Mouse (Mus musculus): ENCODE data around the gene Cfap46.

The Cfap46 gene

DNA sequence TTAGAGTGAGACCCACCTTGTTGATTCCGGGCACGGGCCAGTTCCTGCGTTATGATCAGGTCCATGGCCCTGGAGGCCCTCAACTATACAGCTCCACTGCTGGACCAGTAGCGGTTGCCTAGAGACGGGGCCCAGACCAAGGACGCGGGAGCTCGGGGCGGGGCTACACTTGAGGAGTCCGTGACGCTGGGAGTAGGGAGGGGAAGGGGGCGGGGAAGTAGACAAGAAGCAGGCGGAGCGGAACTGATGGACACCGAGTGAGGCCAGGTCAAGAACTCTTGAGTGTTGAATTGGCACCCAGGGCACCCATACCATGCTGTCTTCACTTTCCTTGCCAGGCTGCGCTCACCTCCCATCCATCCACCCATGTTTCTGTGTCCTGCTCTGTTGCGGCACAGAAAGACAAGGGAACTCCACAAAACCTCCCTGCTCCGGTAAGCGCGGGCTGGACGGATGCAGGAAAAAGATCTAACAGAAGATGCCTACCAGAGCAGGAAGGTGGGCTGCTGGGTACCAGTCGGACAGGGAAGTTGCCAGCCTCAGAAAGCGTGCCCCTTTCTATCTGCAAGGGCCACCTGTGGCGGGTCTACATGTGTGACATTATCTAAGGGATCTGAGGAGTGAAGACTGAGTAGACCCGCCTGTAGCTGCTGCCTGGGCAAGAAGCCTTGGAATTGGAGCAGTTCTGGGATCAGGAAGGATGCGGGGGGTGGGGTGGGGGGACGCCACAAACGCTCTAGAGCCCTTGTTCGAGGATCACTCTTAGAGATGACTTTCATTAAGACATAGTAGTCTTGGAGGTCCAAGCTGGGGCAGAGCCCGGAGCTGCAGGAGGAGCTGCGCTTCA lies at the start of gene Cfap46:
Cfap46 (minus strand) TSS at position 112 of the 847 bp plus-strand sequence.
- in situ Hi-C loops (cut with MseI, MboI): no loop called here

GRCm38 (mm10) chr7:139731276-139731696 lies 47.7 kb upstream of the Cfap46 start:
- in situ Hi-C loops (cut with MseI, MboI): no loop called here

DNA sequence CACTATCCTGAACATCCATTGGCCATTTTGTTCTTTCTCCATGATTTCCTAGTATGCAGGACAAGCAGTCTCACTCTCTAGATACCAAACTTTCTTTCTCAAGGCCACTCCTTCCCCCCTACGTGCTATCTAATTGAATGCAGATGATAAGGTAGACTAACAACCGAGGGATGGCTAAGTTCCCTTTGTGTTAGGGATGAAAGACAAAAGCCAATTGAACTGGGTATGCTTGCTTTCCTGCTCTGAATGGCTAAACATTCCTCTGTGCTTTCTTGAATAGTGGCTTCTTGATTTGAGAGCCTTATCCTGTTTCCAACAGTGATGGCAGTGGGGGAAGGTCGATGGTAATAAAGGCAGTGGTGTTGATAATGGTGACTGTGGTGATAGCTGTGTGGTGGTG lies 43.5 kb upstream of the Cfap46 start:
- in situ Hi-C loops (cut with MseI, MboI): no loop called here

GRCm38 (mm10) chr7:139725641-139726040 lies 42.0 kb upstream of the Cfap46 start:
- in situ Hi-C loops (cut with MseI, MboI): no loop called here

DNA sequence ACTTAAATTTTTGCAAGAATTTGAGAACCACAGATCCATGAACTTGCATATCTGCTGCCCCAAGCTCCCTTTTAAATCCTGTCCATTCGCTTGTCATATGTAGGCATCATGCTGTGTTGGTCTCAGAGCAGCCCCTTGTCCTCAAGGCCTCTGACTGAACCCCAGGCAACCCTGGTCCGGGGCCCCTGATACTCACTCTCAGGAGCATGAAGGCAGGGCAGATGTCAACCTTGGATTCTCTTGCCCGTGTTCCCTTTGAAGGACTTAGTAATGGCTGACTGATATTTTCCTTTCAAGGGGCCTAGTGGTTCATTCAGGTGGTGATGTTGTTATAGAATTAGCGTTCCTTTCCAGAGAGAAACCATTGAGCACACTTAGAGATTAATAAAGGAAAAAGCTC lies 40.4 kb upstream of the Cfap46 start:
- in situ Hi-C loops (cut with MseI, MboI): no loop called here

- in situ Hi-C loops (cut with MseI, MboI): no loop called here
Measured at GRCm38 (mm10) chr7:139721196-139721595, 37.6 kb upstream of the Cfap46 start.

GRCm38 (mm10) chr7:139717781-139718180 lies 34.2 kb upstream of the Cfap46 start:
- in situ Hi-C loops (cut with MseI, MboI): no loop called here

DNA sequence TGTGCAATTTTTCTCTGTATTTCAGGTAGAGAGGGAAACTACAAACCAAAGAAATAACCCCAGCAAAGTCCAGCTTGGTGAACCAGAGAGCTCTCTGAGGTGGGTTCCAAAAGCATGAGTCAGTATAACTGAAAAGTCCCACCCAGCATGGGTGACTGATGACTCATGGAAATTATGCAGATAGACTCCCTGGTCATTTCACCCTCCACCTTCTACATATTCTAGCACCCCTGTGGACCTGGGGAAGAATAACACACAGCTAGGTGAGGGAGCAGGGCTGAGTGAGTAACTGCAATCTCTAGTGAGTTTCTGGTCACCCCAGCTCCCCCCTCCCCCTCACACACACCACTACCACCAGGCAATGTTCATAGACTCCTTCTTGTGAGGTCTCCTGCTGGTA lies 28.2 kb upstream of the Cfap46 start:
- in situ Hi-C loops (cut with MseI, MboI): no loop called here

GRCm38 (mm10) chr7:139706411-139707120 lies 22.9 kb upstream of the Cfap46 start:
- in situ Hi-C loops (cut with MseI, MboI): no loop called here

GRCm38 (mm10) chr7:139705781-139706180 lies 22.2 kb upstream of the Cfap46 start:
- in situ Hi-C loops (cut with MseI, MboI): no loop called here

DNA sequence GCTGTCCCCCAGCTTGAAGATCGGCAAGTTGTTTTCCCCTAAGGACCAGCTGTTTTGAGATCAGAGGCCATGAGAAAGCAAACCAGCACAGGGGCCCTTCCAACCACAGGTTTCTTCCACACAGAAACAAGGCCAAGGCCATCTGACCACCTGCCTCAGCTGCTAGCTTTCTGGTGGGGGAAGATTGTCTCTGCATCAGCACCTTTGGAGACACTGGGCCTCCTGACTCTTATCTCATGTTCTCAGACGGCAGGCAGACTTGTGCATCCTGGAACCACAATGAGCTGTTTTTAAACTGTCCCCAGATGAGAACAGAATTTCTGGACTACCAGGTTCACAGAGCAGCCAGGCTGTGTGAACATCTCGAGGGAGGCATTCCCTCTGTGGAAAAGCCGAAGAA lies 21.5 kb upstream of the Cfap46 start:
- in situ Hi-C loops (cut with MseI, MboI): no loop called here

DNA sequence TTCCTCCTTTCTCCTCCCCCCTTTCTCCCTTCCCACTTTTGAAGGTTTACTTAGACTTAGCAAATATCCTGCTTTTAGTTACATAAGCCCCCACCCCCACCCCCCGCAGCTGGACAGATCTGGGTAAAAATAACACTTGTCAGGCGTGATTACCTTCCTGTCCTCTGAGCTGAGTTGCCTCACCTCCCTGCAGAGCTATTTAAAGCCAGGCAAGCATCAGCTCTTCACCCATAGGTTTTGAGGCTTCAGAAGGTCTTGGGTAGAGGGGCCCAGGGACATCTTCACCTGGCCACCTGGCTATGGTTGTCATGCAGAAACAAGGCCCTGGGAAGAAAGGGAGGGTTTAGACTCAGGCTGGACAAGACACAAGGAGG lies 20.2 kb upstream of the Cfap46 start:
- in situ Hi-C loops (cut with MseI, MboI): loop anchor here (5.0 kb wide), 1 partner anchor 158 kb away; no protein-coding TSS in a partner anchor

GRCm38 (mm10) chr7:139703146-139703825 lies 19.7 kb upstream of the Cfap46 start:
- in situ Hi-C loops (cut with MseI, MboI): loop anchor here (5.0 kb wide), 1 partner anchor 159 kb away; no protein-coding TSS in a partner anchor

- in situ Hi-C loops (cut with MseI, MboI): loop anchor here (5.0 kb wide), 1 partner anchor 161 kb away; no protein-coding TSS in a partner anchor
Measured at GRCm38 (mm10) chr7:139701651-139702301, 18.2 kb upstream of the Cfap46 start.

DNA sequence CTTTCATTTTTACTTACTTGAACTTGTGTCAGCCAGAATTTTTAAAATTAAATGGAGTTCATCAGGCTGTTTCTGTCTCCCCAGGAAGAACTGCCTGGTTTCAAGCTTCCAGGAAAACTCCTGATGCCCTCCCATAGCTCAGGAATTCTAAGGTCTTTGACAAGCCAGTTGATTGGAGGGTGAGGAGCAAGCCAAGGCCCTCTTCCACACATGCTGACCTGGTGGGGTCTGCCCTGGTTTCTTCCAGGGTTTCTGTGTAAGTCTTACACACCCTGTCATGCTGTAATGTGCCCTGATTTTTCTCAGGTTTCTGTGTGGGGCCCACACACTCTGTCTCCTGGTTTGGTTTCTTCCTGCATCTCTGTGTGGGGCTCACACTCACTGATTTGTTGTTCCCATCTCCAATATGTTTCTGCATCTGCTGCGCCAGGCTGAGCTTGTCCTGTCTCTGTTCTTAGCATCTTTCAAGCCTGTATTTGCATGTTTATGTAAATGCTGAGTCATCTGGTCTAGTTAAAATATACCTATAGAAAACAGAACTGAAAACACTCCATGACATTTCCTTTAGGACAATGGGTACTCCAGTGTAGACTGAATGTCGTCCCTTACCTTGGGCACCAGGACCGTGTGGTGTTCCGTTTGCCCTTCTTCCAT lies 9.2 kb upstream of the Cfap46 start:
- in situ Hi-C loops (cut with MseI, MboI): no loop called here

DNA sequence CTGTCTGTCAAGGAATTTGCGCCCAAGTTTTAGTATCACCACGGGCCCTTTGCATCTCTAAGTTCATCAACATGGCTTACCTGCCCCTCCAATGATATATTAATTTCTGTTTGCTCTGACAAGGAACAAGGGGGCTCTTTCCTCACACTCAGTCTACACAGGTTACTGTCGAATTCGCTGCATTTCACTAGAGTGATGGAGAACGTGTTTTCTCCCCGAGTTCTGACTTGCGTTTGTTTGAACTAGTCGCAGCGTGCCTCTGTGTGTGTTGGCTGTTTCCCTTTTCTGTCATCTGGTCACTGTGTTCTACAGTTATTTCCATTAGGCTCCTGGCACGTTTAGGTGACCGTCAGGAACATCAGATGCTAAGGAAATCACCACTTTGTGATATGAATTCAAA lies 8.6 kb upstream of the Cfap46 start:
- in situ Hi-C loops (cut with MseI, MboI): no loop called here

GRCm38 (mm10) chr7:139685336-139685735 lies 1.7 kb upstream of the Cfap46 start:
- in situ Hi-C loops (cut with MseI, MboI): no loop called here

GRCm38 (mm10) chr7:139684553-139684929 lies 924 bp upstream of the Cfap46 start:
- in situ Hi-C loops (cut with MseI, MboI): no loop called here

DNA sequence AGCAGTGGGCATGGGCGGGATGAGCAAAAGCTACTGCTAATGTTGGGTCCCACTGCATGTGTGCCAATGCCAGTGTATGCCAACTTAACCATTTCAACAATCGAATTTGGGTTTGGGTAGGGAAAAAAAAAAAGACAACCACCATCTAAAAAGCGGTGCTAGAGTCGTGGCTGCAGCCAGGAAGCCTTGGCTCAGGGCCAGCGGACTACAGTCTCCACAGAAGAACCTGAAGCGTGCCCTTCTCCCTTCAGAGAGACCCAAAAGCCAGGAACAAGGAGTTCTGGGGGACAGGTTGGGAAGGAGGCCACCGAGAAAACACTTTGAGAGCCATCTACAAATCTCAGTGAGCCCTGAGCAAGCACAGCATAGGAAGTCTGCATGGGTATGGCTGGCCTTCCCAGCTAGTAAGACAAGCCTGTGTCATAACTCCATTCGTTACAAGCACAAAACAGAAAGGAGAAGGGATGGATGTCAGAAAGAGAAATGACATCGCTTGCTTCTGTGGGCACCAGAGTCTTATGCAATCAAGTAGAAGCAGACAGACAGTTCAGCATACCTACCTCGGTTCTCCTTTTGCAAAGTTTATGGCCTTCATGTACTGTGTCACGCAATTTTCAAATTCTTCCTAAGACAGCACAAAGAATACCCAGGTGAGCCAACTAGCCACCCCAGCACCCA lies 1.6 kb downstream of the Cfap46 start:
- in situ Hi-C loops (cut with MseI, MboI): no loop called here

DNA sequence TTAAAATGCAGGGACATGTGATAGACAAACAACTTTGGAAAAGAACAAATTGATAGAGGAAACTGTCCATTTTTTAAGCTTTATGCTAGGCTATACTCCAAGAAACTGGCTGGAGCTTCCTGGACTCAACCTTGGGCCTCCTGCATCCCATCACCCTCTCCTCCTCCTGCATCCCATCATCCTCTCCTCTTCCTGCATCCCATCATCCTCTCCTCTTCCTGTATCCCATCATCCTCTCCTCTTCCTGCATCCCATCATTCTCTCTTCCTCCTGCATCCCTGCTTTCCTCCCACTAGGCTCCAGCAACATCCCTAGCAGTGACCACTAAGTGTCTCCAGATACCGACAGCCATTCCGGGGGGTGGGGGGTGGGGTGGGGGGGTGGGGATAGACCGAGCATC lies 7.2 kb downstream of the Cfap46 start:
- in situ Hi-C loops (cut with MseI, MboI): no loop called here

DNA sequence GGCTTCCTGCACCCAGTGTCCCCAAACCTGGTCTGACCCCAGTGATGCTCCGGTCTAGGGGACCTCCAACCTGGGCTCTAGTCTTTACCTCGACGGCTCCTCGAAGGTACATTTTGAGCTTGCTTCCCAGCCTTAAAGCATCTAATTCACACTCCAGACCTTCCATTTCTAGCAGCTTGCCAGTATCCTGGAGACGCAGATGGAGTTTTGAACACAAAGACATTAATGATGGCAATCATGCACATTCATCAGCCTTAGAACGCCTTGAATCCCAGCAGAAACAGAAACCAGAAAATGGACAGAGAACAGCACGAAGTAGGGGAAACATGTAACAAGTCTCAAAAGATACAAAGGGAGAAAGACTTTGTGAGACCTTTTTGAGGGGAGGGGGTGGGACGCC lies 16.7 kb downstream of the Cfap46 start:
- in situ Hi-C loops (cut with MseI, MboI): no loop called here

Data from mouse trophoblast stem cell (cell line).